Mouse (Mus musculus): Measurements from ENCODE around the gene Rxrg.

Rxrg gene

DNA sequence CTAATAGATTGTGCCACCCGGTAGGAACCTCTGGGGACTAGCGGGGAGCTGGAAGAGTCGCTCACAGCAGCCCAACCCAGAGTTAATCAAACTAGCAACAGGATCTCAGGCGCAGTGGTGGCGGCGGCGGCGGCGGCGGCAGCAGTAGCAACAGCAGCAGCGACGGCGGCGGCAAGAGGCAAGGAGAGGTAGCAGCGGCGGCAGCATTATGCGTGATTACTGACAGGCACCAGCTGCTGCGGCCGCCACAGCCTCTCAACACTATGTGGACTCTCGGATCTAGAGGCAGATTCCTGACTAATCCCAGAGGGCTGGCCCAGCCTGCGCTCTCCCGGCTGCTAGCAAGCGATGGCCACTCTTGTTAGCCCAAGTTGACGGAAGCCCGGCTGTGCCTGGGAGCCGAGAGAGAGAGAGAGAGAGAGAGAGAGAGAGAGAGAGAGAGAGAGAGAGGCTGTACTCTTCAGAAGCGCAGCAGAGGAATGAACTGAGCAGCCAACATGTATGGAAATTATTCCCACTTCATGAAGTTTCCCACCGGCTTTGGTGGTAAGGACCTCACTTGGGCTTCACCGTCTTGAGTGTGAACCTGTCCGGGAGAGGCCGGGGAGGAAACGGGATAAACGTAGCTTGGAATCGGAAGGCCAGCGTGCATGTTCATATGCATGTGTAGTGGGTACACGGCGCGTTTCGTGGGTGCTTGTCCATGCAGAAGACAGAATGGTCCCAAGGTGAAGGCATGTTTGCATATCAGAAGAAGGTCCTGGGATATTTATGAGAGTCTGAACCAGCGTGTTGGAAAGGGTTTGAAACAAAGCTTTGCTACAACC lies at the start of gene Rxrg:
Gene Rxrg, plus strand, starts transcription at position 130 of the 827 bp plus-strand sequence.
- in situ Hi-C loops (cut with MboI, MseI) = no loop called here

DNA sequence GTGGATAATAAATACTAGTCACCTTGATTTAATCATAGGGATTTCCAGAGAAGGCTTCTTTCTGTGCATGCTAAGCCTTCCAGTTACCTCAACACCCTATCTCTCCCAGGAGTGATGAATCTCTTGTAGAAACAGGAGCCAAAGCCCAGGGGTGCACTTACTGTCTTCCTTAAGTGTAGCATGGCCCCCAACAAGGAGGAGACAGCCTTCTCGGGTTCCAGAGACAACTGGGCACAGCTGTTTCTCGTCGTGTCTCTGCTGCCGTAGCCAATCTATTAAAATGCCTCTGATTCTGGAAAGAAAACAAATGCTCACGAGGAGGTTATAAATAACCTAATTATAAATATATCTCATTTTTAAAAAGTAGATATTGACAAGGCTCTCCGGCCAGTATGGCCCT lies 48.9 kb upstream of the Rxrg start:
- in situ Hi-C loops (cut with MboI, MseI) = no loop called here

DNA sequence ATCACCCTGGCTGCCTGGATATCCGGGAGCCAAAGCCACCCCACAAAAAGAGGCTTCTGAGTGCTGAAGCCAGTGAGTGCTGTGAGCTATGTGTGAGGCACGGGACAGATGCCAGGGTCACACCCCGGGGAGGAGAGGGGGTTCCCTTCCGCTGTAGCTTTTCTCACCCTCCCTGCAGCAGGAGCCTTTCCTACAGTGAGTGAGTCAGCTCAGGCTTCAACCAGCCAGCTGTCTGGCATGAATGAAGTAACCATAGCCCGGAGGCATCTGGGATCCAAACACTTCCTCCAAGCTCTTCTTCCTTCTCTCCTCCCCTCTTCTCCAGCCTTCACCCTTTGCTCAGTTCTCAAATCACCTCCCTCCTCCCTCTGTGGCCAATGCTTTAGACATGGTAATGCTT lies 46.6 kb upstream of the Rxrg start:
- in situ Hi-C loops (cut with MboI, MseI) = no loop called here

DNA sequence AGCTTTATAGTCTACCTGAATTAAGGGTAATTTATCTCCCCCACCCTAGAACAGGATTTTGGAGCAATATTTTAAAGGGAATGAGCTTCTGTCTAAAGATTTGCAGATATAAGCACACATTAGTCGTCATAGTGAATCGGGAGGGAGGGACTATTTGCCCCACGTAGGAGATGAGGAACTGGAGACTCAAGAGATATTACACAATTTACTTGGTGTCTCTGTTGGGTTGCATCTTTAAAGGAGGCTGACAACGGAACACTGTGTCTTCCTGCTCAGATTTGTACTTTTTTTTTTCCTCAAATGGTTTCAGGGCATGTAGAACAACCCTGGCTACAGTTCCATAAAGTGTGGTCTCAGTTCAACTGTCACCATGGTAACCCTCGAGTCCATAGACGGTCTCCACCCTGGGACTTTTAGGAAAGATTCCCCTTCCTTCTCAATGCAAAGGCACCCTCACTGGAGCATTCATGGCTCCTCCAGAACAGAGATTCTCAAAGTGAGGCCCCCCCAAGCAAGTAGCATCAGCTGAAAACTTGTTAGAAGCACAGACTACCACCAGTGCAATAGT lies 44.1 kb upstream of the Rxrg start:
- in situ Hi-C loops (cut with MboI, MseI) = no loop called here

DNA sequence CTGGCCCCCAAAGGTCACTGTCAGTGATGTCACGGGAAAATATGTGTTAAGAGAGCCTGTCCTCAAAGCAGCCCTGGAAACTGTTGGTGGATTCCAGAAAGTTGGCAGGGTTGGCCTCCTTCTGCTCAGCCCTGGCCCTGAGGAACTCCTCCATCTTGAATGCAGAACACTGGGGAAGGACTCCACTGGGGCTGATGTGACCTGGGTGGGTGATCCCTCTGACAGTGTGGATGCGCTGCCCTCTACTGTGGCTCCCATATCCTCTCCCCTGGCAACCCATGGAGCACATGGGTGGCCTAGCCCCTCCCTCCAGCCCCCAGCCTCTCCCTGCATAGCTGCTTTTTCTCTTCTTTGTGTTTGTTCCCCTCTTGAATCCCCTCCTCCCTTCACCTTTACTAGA lies 31.6 kb upstream of the Rxrg start:
- in situ Hi-C loops (cut with MboI, MseI) = no loop called here

DNA sequence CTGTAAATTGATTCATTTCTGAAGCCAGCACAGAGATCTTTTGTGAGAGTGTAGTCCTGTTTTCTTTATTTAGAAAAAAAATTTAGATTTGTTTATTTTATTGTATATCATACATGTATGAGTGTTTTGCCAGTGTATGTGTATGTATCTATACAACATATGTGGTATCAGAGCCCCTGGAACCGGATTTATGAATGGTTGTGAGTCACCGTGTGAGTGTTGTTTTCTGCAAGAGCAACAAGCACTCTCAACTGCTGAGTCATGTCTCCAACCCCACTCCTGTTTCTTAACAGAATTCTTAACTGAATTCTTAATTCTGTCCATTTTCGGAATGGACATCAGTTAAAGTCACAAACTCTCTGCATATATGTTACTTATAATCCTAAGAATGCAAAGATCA lies 19.1 kb upstream of the Rxrg start:
- in situ Hi-C loops (cut with MboI, MseI) = no loop called here

DNA sequence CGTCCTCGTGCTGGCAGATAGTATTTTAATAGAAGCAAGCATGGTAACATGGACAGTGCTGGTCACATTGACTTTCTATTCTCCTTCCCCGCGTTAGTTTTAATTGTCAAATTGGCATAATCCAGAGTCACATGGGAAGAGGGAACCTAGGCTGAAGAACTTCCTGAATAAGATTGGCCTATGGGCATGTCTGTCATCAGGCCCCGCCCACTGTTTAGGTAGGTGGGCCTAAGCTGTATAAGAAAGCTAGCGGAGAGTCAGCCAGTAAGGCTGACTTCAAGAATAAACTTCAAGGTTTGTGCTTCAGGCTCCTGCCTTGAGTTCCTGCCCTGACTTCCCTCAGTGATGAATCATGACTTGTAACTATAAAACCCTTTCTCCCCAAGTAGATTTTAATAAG lies 15.0 kb upstream of the Rxrg start:
- in situ Hi-C loops (cut with MboI, MseI) = no loop called here

DNA sequence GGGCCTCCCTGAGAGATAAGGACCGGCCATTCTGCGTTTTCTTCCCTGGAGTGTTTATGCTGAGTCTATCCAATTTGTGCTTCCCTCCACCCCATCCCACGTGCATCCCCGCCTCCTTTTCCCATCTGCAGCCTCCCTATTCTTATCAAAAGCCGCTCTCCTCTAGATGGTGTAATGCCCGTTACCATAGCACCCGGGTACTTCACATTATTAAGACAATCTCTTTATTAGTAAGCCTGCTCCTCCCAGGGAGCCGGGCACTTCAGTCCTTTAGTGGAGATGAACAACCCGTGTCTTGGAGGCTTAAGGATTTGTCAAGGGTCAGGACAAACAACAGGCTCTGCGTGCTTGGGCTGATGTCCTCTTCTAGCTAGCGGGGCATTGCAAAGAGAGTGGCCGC lies 14.3 kb upstream of the Rxrg start:
- in situ Hi-C loops (cut with MboI, MseI) = no loop called here

DNA sequence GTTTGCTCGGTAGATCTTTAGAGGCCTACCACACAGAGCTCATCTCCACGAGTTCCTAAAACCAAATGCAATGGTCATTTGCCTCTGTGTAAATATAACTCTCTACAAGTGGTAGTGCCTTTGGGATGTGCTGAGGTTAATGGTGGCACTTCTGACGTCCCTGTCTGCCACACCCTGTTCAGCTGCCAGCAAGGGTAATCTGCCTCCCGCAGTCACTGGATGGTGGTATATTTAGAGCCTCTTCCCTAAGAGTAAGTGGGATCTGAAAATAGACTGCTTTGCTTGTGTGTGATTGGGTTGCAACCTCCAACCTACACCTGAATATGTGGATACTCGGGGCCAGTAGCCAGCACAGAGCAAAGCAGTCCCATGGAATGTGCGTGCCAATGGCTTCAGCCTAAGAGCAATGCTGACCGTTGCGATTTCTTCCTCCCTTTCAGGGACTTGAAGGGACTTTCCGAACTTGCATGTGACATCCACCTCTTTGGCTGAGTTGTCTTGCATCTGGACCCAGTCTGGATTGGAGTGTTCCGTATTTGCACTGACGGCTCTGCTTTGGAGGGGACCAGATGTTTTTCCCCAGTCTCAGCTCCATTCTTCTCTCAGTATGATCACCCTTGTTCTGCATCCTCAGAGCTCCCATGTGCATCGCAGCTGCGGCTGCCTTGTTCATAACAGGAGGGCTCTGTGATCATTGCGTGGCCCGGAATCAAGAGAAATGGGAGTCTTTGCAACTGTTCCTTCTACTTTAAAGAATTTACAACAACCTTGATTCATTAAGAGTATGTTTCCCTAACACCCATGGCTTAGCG lies 9.2 kb upstream of the Rxrg start:
- in situ Hi-C loops (cut with MboI, MseI) = no loop called here

DNA sequence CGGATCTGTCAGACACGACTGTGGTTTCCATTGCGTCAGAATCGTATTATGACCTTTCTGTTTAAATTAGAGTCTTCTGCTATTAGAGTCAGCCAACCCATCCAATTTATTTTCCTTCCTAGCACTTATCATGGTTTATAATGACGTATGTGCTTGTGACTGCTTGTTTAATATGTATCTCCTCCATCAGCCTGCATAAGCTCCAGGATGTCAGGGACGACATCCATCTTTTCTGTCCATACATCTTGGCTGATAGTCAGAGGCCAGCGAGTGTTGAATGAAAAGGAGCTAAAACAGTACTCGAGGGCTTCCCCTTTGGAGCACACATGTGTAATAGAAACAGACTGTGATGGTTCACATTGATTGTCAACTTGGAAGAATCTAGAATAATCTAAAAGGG lies 6.0 kb upstream of the Rxrg start:
- in situ Hi-C loops (cut with MboI, MseI) = no loop called here

DNA sequence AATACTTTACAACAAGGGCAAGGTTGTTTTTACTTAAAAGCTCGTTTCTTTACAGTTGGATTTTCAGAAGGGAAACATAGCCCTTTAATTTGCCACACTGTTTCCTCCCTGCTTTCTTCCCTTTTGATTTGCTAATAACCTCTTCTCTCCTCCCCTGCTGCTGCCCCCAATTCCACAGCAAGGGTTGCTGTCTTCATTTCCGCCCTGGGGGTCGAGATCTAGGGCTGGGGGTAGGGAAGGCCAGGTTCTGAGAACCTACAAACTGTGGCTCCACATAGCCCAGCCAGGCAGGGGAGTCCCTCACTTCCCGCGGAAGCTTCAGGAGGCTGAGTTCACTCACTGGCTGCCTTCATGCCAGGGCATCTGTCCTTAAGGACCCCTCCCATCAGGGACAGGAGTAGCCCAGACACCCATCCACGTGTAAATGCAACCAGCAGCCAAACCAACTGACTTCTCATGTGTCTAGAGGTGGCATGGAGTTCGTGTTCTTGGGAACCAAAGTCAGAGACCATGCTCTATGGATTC lies 1.1 kb downstream of the Rxrg start:
- in situ Hi-C loops (cut with MboI, MseI) = no loop called here

DNA sequence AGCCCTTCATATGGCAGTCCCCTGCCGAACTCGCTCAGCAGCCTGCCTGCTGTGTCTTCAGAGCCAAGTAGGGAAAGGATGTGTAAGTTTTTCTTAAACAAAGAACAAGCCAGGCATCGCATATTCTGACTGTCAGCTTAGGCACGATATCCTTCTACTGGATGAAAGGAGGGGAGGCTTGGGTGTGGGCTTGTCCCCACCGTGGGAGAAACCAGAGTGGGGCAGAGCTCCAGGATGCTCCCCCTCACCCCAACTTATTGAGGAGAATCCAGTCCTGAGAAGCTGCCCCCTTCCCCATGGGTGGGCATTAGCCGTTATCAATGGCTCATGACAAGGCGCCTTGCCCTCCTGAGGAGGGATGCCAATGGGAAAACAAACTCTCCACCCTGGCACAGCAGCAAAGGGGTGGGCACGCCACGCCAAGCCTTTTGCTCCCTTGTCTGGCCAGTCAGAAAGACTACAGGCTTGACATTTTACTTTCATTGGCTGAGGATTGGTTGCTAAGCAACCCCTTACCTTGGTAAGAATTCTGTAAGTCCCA lies 10.1 kb downstream of the Rxrg start:
- in situ Hi-C loops (cut with MboI, MseI) = no loop called here

DNA sequence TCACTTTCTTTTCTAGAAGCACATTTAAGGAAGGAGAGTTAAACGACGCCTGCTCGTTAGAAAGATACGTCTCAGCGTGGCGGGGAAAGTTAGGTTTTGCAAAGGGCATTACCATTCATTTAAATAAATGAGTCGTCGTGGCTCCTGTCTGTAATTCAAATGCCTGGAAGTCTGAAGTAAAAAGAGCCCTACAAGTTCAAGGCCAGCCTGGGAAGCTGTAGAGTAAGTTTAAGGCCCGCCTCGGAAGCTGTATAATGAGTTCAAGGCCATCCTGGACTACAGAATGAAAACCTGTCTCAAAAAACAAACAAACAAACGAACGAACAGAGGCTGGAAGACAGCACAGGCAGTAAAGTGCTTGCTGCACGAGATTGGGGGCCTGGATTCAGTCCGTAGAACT lies 18.9 kb downstream of the Rxrg start:
- in situ Hi-C loops (cut with MboI, MseI) = no loop called here

DNA sequence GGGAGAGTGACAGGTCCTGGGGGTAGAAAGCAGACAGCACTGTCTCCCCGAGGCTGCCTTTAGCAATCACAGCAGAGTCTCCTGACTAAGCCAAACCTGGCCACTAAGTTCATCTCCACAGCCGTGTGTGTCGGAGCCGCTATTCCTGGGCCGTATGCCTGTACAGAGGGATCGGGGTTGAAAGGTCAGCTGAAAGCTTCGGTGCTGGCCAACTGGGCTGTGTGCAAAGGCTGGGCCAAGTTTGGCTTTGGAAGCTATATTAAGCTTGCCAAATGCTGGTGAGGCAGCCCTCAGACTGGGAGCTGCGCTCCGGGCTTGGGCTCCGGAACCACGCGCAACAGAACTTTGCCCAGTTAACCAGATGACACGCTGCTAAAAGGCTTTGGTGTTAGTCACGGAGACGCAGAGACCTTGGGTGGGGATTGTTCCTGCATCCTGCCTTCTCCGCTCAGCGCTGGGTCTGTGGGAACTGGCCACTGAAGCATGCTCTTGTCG lies 19.9 kb downstream of the Rxrg start:
- in situ Hi-C loops (cut with MboI, MseI) = no loop called here

DNA sequence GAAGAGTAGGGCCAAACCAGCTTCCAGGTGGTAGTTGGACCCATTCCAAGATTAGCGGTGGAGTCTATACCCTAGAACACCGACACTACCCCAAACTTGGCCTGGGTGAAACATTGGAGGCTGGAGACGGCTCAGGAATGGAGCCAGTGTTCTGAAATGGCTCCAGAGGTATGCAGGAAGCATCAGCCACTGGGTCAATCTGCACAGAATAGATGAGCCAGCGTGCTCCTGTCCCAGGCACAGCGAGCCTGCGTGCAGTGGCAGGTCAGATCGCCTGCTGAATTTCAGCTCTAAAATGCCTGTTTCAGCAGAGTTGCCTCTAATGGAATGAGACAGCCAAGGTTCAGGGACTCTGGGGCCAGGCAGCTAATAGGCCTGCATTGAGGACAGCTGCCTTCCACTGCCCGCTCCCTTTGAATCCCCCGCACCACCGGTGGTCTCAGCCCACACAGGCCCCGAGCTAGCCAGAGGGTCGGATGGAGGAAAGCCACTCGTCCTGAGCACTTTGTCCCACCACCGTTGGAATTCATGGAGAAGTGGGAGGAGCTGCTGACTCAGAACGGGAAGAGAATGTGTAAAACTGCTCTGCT lies 22.1 kb downstream of the Rxrg start:
- in situ Hi-C loops (cut with MboI, MseI) = no loop called here

DNA sequence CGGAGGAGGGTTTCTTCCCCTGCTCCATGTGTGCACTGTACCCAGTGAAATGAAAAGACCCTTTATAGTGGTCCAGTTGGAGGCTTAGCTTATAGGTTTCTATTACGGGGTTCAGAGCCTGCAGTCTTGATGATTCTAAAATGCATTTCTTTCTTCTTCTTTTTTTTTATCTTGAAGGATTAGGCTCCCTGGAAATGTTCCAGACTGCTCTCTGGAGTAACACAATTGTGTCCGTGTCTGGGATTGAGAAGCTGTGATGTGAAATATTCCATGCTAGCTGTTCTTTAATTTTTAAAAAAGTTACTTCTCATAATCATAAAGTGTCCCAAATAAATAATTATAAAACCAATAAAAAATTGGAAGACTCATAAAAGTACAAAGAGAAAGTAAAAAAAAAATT lies 26.9 kb downstream of the Rxrg start:
- in situ Hi-C loops (cut with MboI, MseI) = loop anchor here (25.0 kb wide), 1 partner anchor 413 kb away; no protein-coding TSS in a partner anchor

DNA sequence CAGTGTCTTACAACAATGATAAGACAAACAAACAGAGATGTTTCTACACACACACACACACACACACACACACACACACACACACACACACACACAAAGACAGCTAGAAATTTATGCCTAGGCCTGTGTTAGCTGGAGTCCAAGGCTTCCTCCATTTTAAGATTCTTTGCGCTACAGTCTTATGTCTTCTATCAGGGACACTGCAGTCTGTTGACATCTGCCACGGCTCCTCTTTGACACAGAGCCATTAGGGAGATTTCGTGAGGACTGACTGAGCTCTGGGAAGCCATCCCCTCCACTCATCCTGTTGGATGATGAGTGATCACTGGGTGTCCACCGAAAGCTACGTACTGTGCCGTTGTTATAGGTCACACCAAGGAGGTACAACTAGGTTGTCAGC lies 33.6 kb downstream of the Rxrg start:
- in situ Hi-C loops (cut with MboI, MseI) = loop anchor here (25.0 kb wide), 1 partner anchor 419 kb away; no protein-coding TSS in a partner anchor

DNA sequence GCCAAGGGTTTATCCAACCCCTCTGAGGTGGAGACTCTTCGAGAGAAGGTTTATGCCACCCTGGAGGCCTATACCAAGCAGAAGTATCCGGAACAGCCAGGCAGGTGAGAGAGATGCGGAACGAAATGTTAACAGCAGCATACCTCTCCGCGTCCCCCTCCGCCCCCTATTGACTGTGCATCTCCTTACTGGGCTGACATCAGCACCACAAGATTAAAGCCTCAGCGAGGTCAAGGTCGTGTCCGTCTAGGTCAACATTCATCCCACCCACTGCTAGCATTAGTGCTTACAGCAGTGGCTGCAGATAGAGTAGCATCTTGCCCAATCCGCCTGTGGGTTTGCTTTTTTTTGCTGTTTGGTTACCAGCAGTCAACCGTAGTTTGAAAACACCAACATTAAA lies 37.5 kb downstream of the Rxrg start:
- in situ Hi-C loops (cut with MboI, MseI) = loop anchor here (5.0 to 25.0 kb wide), 2 partner anchors 218 to 423 kb away; no protein-coding TSS in a partner anchor

DNA sequence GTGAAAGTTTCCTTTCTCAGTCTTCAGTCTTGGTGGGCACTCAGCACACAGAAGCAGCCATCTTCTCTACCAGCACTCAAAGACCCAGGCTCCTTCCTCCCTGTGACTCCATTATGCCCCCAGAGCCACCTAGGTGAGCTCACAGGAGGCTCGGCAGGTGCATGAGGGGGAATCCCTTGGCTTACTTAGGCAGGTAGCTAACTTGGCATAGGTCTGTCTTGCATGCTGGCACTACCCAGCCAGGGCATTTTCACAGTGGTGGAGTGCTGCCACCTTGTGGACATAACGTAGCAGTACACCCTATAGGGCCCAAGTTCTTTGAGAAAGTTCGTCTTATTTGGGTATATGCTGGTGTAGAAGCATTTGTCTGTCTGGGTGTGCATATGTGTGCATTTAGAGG lies 38.8 kb downstream of the Rxrg start:
- in situ Hi-C loops (cut with MboI, MseI) = loop anchor here (5.0 to 25.0 kb wide), 2 partner anchors 220 to 425 kb away; no protein-coding TSS in a partner anchor

DNA sequence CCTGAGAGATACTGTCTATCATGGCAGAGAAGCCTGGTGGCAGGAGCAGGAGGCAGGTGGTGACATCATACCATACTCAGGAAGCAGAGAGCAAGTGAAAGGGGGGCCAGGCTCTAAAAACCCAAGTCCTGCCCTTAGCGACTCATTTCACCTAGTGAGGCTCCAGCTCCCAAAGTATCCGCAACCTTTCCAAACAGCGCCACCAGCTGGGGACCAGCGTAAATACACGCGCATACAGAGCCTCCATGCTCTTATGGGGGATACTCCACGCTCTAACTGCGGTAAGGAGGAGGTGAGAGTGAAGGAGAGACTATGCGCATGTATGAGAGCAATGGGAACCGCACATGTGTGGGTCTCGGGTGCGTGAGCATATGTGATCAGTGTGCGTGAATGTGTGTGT lies 39.9 kb downstream of the Rxrg start:
- in situ Hi-C loops (cut with MboI, MseI) = loop anchor here (5.0 to 25.0 kb wide), 2 partner anchors 221 to 426 kb away; no protein-coding TSS in a partner anchor

DNA sequence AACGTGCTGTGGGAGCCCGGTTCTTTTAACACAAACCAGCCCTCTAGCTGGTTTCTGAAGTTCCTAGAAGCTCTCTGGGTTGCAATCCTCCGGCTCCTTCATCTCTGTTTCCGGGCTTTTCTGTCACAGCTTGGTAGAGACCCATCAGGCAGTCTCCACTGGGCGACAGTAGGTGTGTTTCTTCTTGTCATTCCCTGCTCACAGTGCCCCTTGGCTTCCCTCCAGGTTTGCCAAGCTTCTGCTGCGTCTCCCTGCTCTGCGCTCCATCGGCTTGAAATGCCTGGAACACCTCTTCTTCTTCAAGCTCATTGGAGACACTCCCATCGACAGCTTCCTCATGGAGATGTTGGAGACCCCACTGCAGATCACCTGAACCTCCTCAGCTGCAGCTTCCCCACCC lies 40.7 kb downstream of the Rxrg start:
- in situ Hi-C loops (cut with MboI, MseI) = loop anchor here (5.0 to 25.0 kb wide), 2 partner anchors 222 to 427 kb away; no protein-coding TSS in a partner anchor
